Mouse (Mus musculus) midbrain, embryonic 14.5 days (tissue): Measurements from ENCODE around the gene Csmd2. TPM values are rescaled to one million over a fixed set of nuclear protein-coding genes. Genes with fewer than 3 reads are reported as not detected.

Experiments
- ATAC-seq: fragments of 200-750 bp; cut with Nextera tagmentation; 2 replicates; pipeline ENCODE4 v1.8.0; 2017; ENCODE audit warnings: moderate number of reproducible peaks, moderate library complexity; ENCODE audit not compliant: low FRiP score, low TSS enrichment
- DNase-seq: peaks from one replicate; pipeline ENCODE4 v3.0.0-alpha.2; 2015
- H3K27ac ChIP-seq: fragments of 300-500 bp; sonication (generic); replicated peaks from 2 replicates; pipeline ENCODE4 v1.5.1; 2014; ENCODE audit warnings: mild to moderate bottlenecking, low read depth, low read length, moderate library complexity
- H3K27me3 ChIP-seq: fragments of 300-500 bp; sonication (generic); 2 replicates; pipeline ENCODE4 v1.6.1; 2014; ENCODE audit warnings: low read length, control low read depth, mixed read lengths; ENCODE audit not compliant: control insufficient read depth, insufficient read depth
- H3K36me3 ChIP-seq: fragments of 300-500 bp; sonication (generic); 2 replicates; pipeline ENCODE4 v1.6.1; 2014; ENCODE audit warnings: low read length, control low read depth; ENCODE audit not compliant: control insufficient read depth, insufficient read depth
- H3K4me1 ChIP-seq: fragments of 300-500 bp; sonication (generic); 2 replicates; pipeline ENCODE4 v1.6.1; 2014; ENCODE audit warnings: mild to moderate bottlenecking, antibody characterized with exemption, low read length, control low read depth; ENCODE audit not compliant: control insufficient read depth, insufficient read depth
- H3K4me2 ChIP-seq: fragments of 300-500 bp; sonication (generic); 2 replicates; pipeline ENCODE4 v1.6.1; 2014; ENCODE audit warnings: mild to moderate bottlenecking, low read length, moderate library complexity
- H3K4me3 ChIP-seq: fragments of 300-500 bp; sonication (generic); replicated peaks from 2 replicates; pipeline ENCODE4 v1.5.1; 2014; ENCODE audit warnings: low read depth, low read length
- H3K9ac ChIP-seq: fragments of 300-500 bp; sonication (generic); replicated peaks from 2 replicates; pipeline ENCODE4 v1.6.1; 2014; ENCODE audit warnings: mild to moderate bottlenecking, low read length, moderate library complexity
- H3K9me3 ChIP-seq: fragments of 300-500 bp; sonication (generic); 2 replicates; pipeline ENCODE4 v1.6.1; 2016; ENCODE audit warnings: low read length, control low read depth, mixed read lengths; ENCODE audit not compliant: control insufficient read depth
- WGBS: fragments of 180-500 bp; shearing (Covaris S2); extraction: QIAGEN DNeasy Blood & Tissue Kit; methylation state at CpG from one replicate; pipeline ENCODE4 v1.1.7; 2014; 5-methylcytosine and 5-hydroxymethylcytosine counted together
- polyA plus RNA-seq: library from polyadenylated mRNA; unstranded; fragments of >200 nt; fragmentation: Nextera tagmentation; extraction: Ambion mirVana; gene quantifications from 2 replicates; pipeline ENCODE4 v1.2.1, GENCODE M21; 2014

The Csmd2 gene
- polyA plus RNA-seq, 1 experiment from 2014 or later, result 9.8 TPM

DNA sequence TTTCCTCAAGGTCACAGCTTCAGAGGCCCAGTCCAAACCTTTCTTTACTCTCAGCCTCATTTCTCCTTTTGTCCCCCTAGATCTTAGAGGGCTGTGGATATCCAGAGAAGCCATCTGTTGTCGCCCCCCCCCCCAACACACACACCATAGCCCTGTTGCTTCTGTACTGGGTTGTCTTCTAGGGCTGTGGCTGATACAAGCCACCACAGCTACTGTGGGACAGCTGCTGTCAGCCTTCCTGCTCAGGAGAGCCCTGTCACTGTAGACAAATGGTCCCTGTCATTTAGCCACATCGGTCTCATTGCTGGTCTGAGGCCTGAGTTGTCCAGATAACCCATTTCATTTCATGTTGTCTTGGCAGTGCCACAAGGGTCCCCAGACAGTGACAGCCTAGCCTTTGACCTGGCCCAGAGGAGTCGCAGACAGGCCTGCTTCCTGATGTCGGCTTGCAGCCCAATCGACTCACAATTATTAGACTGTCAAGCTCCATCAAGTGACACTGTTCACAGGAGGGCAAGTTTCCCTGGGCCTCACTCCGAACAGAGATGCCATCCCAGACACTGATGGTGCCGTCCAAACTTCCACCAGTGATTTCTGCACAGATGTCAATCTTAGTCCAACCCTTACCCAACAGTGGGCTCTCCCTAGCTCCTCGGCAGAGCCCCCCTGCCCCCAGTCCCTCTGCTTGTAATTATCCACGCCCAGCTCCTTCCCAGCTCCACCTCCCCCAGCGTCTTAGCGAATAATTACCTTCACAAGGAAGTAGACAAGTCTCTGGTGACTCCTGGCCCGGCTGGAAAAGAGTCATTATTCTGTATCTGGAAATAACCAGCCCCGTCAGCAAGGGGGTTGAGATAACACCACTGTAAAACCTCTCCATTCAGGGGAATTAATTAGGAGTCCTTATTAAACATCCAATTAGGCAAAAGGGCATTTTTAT lies 240.0 kb downstream of the Csmd2 start:
- peaks cover 21% of the 10 kb centered on the region for H3K4me1 ChIP-seq
- 23% methylated on average over 13 of the region's 13 CpGs for WGBS
- no peak overlapping the region for H3K4me2 ChIP-seq
- H3K27ac ChIP-seq, result peak overlapping the region; percentile 67
- ATAC-seq (peak; percentile 53; the same call in 1 of the 2 replicates), DNase-seq (peak; percentile 74)
- no peak overlapping the region for H3K9ac ChIP-seq
- no peaks in the 10 kb centered on the region for H3K36me3 ChIP-seq
- no peaks in the 10 kb centered on the region for H3K27me3 ChIP-seq
- no peak overlapping the region for H3K4me3 ChIP-seq
- no peaks in the 10 kb centered on the region for H3K9me3 ChIP-seq

- Histone ChIP-seq H3K4me3 (no peak overlapping the region), H3K36me3 (no peaks in the 10 kb centered on the region), H3K27me3 (no peaks in the 10 kb centered on the region), H3K4me2 (no peak overlapping the region), H3K9me3 (no peaks in the 10 kb centered on the region), H3K27ac (no peak overlapping the region), H3K9ac (no peak overlapping the region), H3K4me1 (peaks cover 6% of the 10 kb centered on the region)
- DNase-seq (no peak), ATAC-seq (no peak)
- 83% methylated on average over 13 of the region's 13 CpGs for WGBS
These were observed 245.8 kb downstream of the Csmd2 start for GRCm38 (mm10) chr4:128233458-128233857.

- 18% methylated on average over 1 of the region's 1 CpGs for WGBS
- Histone ChIP-seq H3K9ac (no peak overlapping the region), H3K27ac (no peak overlapping the region), H3K4me2 (no peak overlapping the region), H3K9me3 (no peaks in the 10 kb centered on the region), H3K4me3 (no peak overlapping the region), H3K4me1 (peaks cover 20% of the 10 kb centered on the region), H3K36me3 (no peaks in the 10 kb centered on the region), H3K27me3 (no peaks in the 10 kb centered on the region)
- DNase-seq, result no peak
- ATAC-seq, result no peak
These were observed 251.5 kb downstream of the Csmd2 start for GRCm38 (mm10) chr4:128239113-128239512.

DNA sequence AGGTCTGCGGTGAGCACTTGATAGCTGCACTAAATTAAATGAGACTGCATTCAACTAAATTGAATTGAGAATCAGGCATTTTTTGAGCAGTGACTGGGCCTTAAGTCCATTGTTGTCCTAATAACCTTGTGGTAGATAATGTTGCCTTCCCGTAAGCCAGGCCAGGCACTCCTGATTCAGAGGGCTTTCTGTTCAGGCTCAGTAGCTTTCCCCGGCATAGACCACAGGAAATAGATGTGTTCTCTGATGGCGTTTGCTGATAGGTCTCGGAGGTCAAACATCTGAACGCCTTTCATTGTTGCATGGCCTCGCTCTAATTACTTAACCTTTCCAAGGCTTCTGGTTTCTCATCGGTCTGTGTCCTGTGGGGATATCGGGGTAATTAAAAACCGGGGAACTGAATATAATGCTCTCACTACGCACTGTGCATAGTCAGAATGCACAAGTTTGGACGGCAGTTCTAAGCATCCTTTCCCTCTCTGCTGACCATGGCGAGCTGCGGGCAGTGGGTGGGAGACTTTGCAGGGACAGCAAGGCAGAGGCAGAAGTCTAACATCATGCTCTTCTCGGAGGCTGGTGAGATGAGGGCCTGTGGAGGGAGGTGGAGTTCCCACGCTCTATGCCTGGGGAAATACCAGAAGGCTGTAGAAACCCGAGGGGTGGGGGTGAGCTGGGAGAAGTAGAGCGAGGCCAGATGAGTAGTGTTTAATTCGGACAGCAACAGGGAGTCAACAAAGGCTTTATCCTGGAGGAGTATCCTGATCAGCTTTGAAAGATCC lies 253.6 kb downstream of the Csmd2 start:
- Histone ChIP-seq H3K9ac (no peak overlapping the region), H3K27me3 (no peaks in the 10 kb centered on the region), H3K4me3 (no peak overlapping the region), H3K4me1 (peaks cover 20% of the 10 kb centered on the region), H3K27ac (peak overlapping the region; percentile 55), H3K36me3 (no peaks in the 10 kb centered on the region), H3K9me3 (no peaks in the 10 kb centered on the region), H3K4me2 (no peak overlapping the region)
- WGBS, result 7% methylated on average over 19 of the region's 19 CpGs
- ATAC-seq (no peak), DNase-seq (peak; percentile 46)

DNA sequence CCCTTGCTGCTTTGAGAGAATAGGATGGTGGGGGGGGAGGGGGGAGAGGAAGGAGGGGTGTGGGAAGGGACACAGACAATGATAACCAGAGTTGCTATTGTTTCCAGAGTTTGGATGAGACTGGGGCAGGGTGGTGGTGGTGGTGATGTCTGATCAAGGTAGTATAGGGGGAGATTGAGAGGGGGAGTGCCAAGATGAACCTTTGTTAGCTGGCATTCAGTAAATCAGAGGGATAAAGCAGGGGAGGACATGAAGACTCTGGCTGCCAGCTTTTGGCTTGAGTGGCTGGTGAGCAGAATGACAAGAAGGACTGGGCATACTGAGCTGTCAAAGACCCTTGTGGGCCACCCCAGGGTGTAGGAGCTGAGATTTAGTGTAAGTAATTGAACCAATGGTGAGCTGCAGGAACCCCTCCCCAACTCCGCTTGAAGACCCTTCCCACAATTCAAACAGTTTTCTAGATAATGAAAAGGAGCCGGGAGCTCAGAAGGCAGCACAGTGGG lies 254.2 kb downstream of the Csmd2 start:
- WGBS, result 18% methylated on average over 2 of the region's 2 CpGs
- Histone ChIP-seq H3K27me3 (no peaks in the 10 kb centered on the region), H3K9me3 (no peaks in the 10 kb centered on the region), H3K27ac (peak overlapping the region; percentile 55; the same call in 1 of the 2 replicates), H3K9ac (no peak overlapping the region), H3K4me3 (no peak overlapping the region), H3K4me1 (peaks cover 20% of the 10 kb centered on the region), H3K36me3 (no peaks in the 10 kb centered on the region), H3K4me2 (no peak overlapping the region)
- DNase-seq (no peak), ATAC-seq (no peak)

GRCm38 (mm10) chr4:128245201-128245600 lies 257.5 kb downstream of the Csmd2 start:
- no peak for DNase-seq
- no peak overlapping the region for H3K27ac ChIP-seq
- H3K4me2 ChIP-seq, result no peak overlapping the region
- H3K27me3 ChIP-seq, result no peaks in the 10 kb centered on the region
- WGBS, result 36% methylated on average over 2 of the region's 2 CpGs
- no peak overlapping the region for H3K9ac ChIP-seq
- H3K9me3 ChIP-seq, result no peaks in the 10 kb centered on the region
- H3K4me3 ChIP-seq, result no peak overlapping the region
- no peak for ATAC-seq
- H3K4me1 ChIP-seq, result peaks cover 20% of the 10 kb centered on the region
- no peaks in the 10 kb centered on the region for H3K36me3 ChIP-seq

GRCm38 (mm10) chr4:128248676-128249075 lies 261.0 kb downstream of the Csmd2 start:
- Histone ChIP-seq H3K9ac (no peak overlapping the region), H3K4me3 (no peak overlapping the region), H3K9me3 (no peaks in the 10 kb centered on the region), H3K36me3 (no peaks in the 10 kb centered on the region), H3K4me2 (no peak overlapping the region), H3K27me3 (no peaks in the 10 kb centered on the region), H3K27ac (no peak overlapping the region), H3K4me1 (no peaks in the 10 kb centered on the region)
- WGBS, result 20% methylated on average over 5 of the region's 5 CpGs
- ATAC-seq, result no peak
- peak; percentile 41 for DNase-seq

GRCm38 (mm10) chr4:128259211-128259610 lies 271.6 kb downstream of the Csmd2 start:
- DNase-seq (no peak), ATAC-seq (no peak)
- no peak overlapping the region for H3K4me3 ChIP-seq
- H3K4me1 ChIP-seq, result peaks cover 3% of the 10 kb centered on the region; the same call in 1 of the 2 replicates
- H3K27ac ChIP-seq, result no peak overlapping the region
- H3K36me3 ChIP-seq, result no peaks in the 10 kb centered on the region
- WGBS, result 84% methylated on average over 5 of the region's 5 CpGs
- no peaks in the 10 kb centered on the region for H3K27me3 ChIP-seq
- H3K9ac ChIP-seq, result no peak overlapping the region
- no peak overlapping the region for H3K4me2 ChIP-seq
- H3K9me3 ChIP-seq, result no peaks in the 10 kb centered on the region
